ENCODE assay signal across 28 mouse cellular contexts in genomic region chr17:24361291-24361690, GRCm38 (mm10). TPM values are rescaled to one million over a fixed set of nuclear protein-coding genes. Genes with fewer than 3 reads are reported as not detected.
"Had no signal": no experiment of that assay in that cellular context is flagged by ENCODE, and none has a peak within 500 bp of the region (broad histone marks: within the 10 kb centered on the region; RNA-seq: fewer than 3 reads in every experiment).

No protein-coding gene starts in this region.

- H3K27ac ChIP-seq: heart, adult 2 months; heart, embryonic 13.5 days; heart, embryonic 15.5 days; hindbrain, embryonic 13.5 days; hindbrain, embryonic 15.5 days; hindbrain, postnatal 0 days; kidney, embryonic 15.5 days; kidney, postnatal 0 days; limb, embryonic 13.5 days; limb, embryonic 15.5 days; liver, embryonic 12.5 days had no signal

- DNase-seq: forebrain, postnatal 0 days; gastrocnemius, postnatal 14 days; gastrocnemius, postnatal 36 days; heart, adult 11 months; heart, adult 2 months; heart, postnatal 14 days; heart, postnatal 36 days; layer of hippocampus, adult 9-11 months; layer of hippocampus, postnatal 36 days; left cerebral cortex, postnatal 4 days had no signal

- H3K27me3 ChIP-seq: heart, embryonic 13.5 days; heart, embryonic 15.5 days; hindbrain, embryonic 13.5 days; hindbrain, embryonic 15.5 days; kidney, embryonic 15.5 days; limb, embryonic 13.5 days; limb, embryonic 15.5 days; liver, embryonic 12.5 days had no signal

- H3K4me2 ChIP-seq: heart, embryonic 11.5 days; heart, embryonic 13.5 days; heart, embryonic 15.5 days; hindbrain, embryonic 13.5 days; hindbrain, embryonic 15.5 days; kidney, embryonic 15.5 days; limb, embryonic 13.5 days; limb, embryonic 15.5 days; liver, embryonic 12.5 days had no signal

- H3K4me3 ChIP-seq: heart, adult 2 months; heart, embryonic 13.5 days; heart, embryonic 15.5 days; hindbrain, embryonic 13.5 days; hindbrain, embryonic 15.5 days; kidney, embryonic 15.5 days; limb, embryonic 13.5 days; limb, embryonic 15.5 days; liver, embryonic 12.5 days had no signal

- H3K4me1 ChIP-seq: heart, embryonic 15.5 days; hindbrain, embryonic 13.5 days; hindbrain, embryonic 15.5 days; limb, embryonic 13.5 days; limb, embryonic 15.5 days had no signal

- H3K9ac ChIP-seq: forebrain, postnatal 0 days; heart, embryonic 13.5 days; heart, embryonic 15.5 days; hindbrain, embryonic 13.5 days; hindbrain, embryonic 15.5 days; kidney, embryonic 15.5 days; limb, embryonic 13.5 days; limb, embryonic 15.5 days; liver, embryonic 12.5 days had no signal

- H3K36me3 ChIP-seq: heart, embryonic 15.5 days; limb, embryonic 13.5 days; limb, embryonic 15.5 days had no signal

- H3K9me3 ChIP-seq: heart, embryonic 13.5 days; heart, embryonic 15.5 days; hindbrain, embryonic 13.5 days; hindbrain, embryonic 15.5 days; kidney, embryonic 15.5 days; limb, embryonic 13.5 days; limb, embryonic 15.5 days; liver, embryonic 12.5 days had no signal

- ATAC-seq: forebrain, postnatal 0 days; hindbrain, postnatal 0 days; intestine, embryonic 16.5 days; liver, embryonic 12.5 days had no signal

RNA-seq across cellular contexts. Expression of gene Abca17, which starts 10.4 kb away (rescaled TPM):
- total RNA-seq: gastrocnemius, adult 18-20 months; gastrocnemius, adult 8-10 months; gastrocnemius, postnatal 36 days; heart, adult 2 months; heart, postnatal 14 days had no signal
- polyA plus RNA-seq: heart, adult 2 months; heart, embryonic 15.5 days; heart, postnatal 0 days; hindbrain, embryonic 11.5 days; intestine, embryonic 14.5 days; intestine, embryonic 16.5 days; kidney, postnatal 0 days; limb, embryonic 11.5 days; limb, embryonic 13.5 days; limb, embryonic 15.5 days; liver, embryonic 12.5 days had no signal
